Mouse (Mus musculus) liver, adult 2 months (tissue): Measurements from ENCODE around the gene BC024978.
A peak's percentile ranks its signal among the peaks of the same experiment; 100 is the strongest.

Source experiments
- CTCF ChIP-seq: fragments of 200-500 bp; IDR thresholded peaks from 2 replicates; pipeline ENCODE4 v1.5.1; 2011; ENCODE audit warnings: low read depth, low read length, control low read depth
- POLR2A ChIP-seq: fragments of 200-500 bp; IDR thresholded peaks from 2 replicates; pipeline ENCODE4 v1.6.1; 2011; ENCODE audit warnings: low read length, control low read depth; ENCODE audit not compliant: insufficient read depth; ENCODE audit errors: extremely low read depth

DNA sequence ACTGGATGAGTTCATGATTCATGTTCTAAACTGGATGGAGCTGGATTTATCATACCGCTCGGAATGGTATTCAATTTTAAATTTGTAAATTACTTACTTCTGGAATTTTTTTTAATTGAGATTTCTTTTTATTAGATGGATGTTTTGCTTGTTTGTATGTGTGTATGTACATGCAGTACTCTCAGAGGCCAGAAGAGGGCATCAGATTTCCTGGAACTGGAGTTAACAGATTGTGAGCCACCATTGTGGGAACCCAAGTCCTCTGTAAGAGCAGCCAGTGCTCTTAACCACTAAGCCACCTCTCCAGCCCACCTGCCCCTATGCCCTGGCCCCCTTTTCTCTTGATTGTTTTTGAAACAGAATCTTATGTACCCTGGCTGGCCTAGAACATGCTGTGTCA is 53.6 kb downstream of the BC024978 start:
- TF ChIP-seq CTCF (peak; percentile 16; the same call in 1 of the 2 replicates), POLR2A (no peak)
